Mouse (Mus musculus) embryo, embryonic 10.5 days (tissue): ENCODE data around the gene Cd68.
A peak's percentile ranks its signal among the peaks of the same experiment; 100 is the strongest.
"Not testable (repeated sequence)": the region's sequence is repeated elsewhere in the genome, so short reads cannot be mapped to it uniquely, and the experiment has no call there.

Experiments used
- DNase-seq: peaks from one replicate; pipeline ENCODE4 v3.0.0-alpha.2; 2015; ENCODE audit warnings: low spot score

The Cd68 gene

DNA sequence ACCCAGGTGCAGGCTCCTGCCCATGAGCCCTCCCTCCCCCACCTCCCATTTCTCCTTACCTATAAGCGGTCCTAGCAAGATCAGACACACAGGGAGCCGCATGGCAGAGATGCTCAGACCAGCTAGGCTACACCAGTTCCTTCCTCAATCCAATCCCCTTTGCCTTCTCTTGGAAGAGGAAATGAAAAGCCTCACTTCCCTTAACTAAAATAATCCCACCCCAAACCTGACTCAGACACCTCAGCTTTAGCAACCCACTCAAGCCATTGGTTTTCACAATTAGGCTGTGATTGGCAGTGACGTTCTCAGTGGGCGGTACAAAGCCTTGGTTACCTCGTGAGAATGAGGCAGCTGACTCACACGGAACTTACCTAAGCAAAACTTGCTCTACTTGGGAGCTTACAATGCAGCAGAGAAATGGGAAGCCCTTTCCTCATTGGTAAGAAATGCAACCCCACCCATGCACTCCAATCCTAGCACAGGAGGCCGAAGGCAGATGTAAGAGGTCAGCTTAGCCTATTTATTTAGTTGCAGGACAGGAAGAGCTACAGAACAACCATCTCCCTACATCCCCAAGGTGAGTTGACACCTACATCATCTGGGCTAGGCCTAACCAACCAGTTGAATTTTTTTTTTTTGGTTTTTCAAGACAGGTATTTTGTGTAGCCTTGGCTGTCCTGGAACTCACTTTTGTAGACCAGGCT, at the start of gene Cd68:
Gene Cd68 (minus strand): TSS at position 193 of the 704 bp plus-strand sequence.
- DNase-seq: peak; percentile 54

GRCm38 (mm10) chr11:69715482-69715881, 49.5 kb upstream of the Cd68 start:
- DNase-seq: peak; percentile 51

- peak; percentile 76 for DNase-seq
Measured at GRCm38 (mm10) chr11:69714636-69715329, 48.8 kb upstream of the Cd68 start.

GRCm38 (mm10) chr11:69712954-69713672, 47.2 kb upstream of the Cd68 start:
- peak; percentile 48 for DNase-seq

GRCm38 (mm10) chr11:69711082-69711481, 45.1 kb upstream of the Cd68 start:
- DNase-seq: no peak

- DNase-seq: no peak
Measured at GRCm38 (mm10) chr11:69710470-69710869, 44.5 kb upstream of the Cd68 start.

DNA sequence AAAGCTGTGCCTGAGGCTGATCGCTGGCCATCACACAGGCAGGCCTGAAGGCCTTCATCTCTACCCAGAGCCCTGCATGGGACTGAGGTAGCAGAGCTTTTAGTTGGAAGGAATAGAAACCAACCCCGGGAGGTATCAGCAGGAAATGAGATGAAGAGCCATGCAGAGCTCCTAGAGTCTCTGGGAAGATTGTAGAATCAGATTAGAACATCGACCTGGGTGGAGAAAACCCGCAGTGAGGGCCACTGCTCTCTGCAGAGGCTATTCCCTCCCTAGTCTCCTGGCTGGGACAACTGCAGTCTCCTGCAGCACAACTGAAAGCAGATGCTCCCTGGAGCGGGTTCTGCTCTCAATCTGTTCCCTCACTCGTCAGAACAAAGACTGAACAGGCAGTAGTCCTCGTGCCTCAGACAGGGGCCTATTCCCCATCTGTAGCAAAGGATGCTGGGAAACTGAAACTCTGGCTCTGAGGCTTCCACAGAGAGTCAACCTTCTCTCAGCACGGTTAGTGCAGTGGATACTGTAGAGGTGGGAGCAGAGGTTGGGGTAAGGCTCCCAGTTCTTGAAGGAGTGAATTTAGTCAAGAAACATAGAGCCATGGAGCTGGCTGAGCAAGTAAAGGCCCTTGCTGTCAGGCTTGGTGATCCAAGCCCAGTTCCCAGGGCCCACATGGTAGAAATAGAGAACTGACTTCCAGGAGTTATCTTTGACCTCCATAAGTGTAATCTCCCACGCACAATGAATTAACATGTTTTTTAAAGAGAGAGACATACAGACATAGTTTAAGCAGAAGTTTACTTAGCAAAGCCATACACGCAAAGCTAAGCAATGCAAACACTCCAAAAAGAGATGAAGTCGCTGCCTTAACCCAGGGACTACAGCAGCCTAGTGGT, 43.8 kb upstream of the Cd68 start:
- DNase-seq: no peak

- no peak for DNase-seq
Measured at GRCm38 (mm10) chr11:69708614-69709265, 42.8 kb upstream of the Cd68 start.

GRCm38 (mm10) chr11:69707873-69708381, 42.0 kb upstream of the Cd68 start:
- DNase-seq: no peak

GRCm38 (mm10) chr11:69707480-69707847, 41.5 kb upstream of the Cd68 start:
- DNase-seq: no peak

GRCm38 (mm10) chr11:69706775-69707479, 41.0 kb upstream of the Cd68 start:
- no peak for DNase-seq

DNA sequence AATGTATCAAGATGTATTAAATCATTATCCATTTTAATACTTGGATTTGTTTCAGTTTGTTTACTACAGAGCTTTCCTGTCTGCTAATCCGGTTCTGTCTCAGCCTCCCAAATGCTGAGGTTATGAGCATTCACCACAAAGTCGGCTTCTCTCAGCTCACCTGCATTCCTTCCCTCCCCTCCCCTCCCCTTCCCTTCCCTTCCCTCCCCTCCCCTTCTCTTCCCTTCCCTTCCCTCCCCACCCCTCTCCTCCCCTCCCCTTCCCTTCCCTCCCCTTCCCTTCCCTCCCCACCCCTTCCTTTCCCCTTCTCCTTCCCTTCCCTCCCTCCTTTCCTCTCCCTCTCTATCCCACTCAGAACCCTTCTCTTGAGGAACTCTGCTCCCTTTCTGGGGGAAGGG, 38.7 kb upstream of the Cd68 start:
- DNase-seq: no peak

- no peak for DNase-seq
Measured at GRCm38 (mm10) chr11:69703814-69704612, 38.1 kb upstream of the Cd68 start.

- not testable (repeated sequence) for DNase-seq
Measured at GRCm38 (mm10) chr11:69703381-69703780, 37.4 kb upstream of the Cd68 start.

GRCm38 (mm10) chr11:69702886-69703285, 36.9 kb upstream of the Cd68 start:
- not testable (repeated sequence) for DNase-seq

- DNase-seq: no peak
Measured at GRCm38 (mm10) chr11:69699595-69699994, 33.6 kb upstream of the Cd68 start.

- no peak for DNase-seq
Measured at GRCm38 (mm10) chr11:69698574-69698973, 32.6 kb upstream of the Cd68 start.

GRCm38 (mm10) chr11:69697396-69697795, 31.4 kb upstream of the Cd68 start:
- no peak for DNase-seq

GRCm38 (mm10) chr11:69695361-69696181, 29.6 kb upstream of the Cd68 start, which contains the start of the genes Tnfsf12 and Tnfsfm13:
Tnfsf12 (minus strand) TSS chr11:69695849.
Tnfsfm13 (minus strand) TSS chr11:69696098.
- DNase-seq: peak; percentile 66
